Mouse (Mus musculus): Measurements from ENCODE around the gene Hsd17b6.
A peak's percentile ranks its signal among the peaks of the same experiment; 100 is the strongest.
"Not testable (repeated sequence)": the region's sequence is repeated elsewhere in the genome, so short reads cannot be mapped to it uniquely, and the experiment has no call there.

The Hsd17b6 gene

GRCm38 (mm10) chr10:128007446-128007845 lies at the start of gene Hsd17b6:
Gene Hsd17b6, minus strand, starts transcription at chr10:128007611.
- no peak for DNase-seq (ENCODE audit: low spot score in 2 of 2)

- DNase-seq (ENCODE audit: low spot score in 2 of 2), result no peak
Observed at GRCm38 (mm10) chr10:128053001-128053400, 45.6 kb upstream of the Hsd17b6 start.

- not testable (repeated sequence) for DNase-seq (ENCODE audit: low spot score in 2 of 2)
Observed at GRCm38 (mm10) chr10:128052136-128052535, 44.7 kb upstream of the Hsd17b6 start.

- DNase-seq (ENCODE audit: low spot score in 2 of 2), result no peak
Observed at GRCm38 (mm10) chr10:128051589-128051988, 44.2 kb upstream of the Hsd17b6 start.

- no peak for DNase-seq (ENCODE audit: low spot score in 2 of 2)
Observed at GRCm38 (mm10) chr10:128050355-128050754, 42.9 kb upstream of the Hsd17b6 start.

- DNase-seq (ENCODE audit: low spot score in 2 of 2), result no peak
Observed at GRCm38 (mm10) chr10:128049741-128050140, 42.3 kb upstream of the Hsd17b6 start.

- no peak for DNase-seq (ENCODE audit: low spot score in 2 of 2)
Observed at GRCm38 (mm10) chr10:128048157-128048556, 40.7 kb upstream of the Hsd17b6 start.

- no peak for DNase-seq (ENCODE audit: low spot score in 2 of 2)
Observed at GRCm38 (mm10) chr10:128043041-128043835, 35.8 kb upstream of the Hsd17b6 start.

GRCm38 (mm10) chr10:128042466-128042865 lies 35.1 kb upstream of the Hsd17b6 start:
- DNase-seq (ENCODE audit: low spot score in 2 of 2), result no peak

- no peak for DNase-seq (ENCODE audit: low spot score in 2 of 2)
Observed at GRCm38 (mm10) chr10:128041636-128042035, 34.2 kb upstream of the Hsd17b6 start.

- no peak for DNase-seq (ENCODE audit: low spot score in 2 of 2)
Observed at GRCm38 (mm10) chr10:128040293-128040692, 32.9 kb upstream of the Hsd17b6 start.

GRCm38 (mm10) chr10:128039858-128040257 lies 32.4 kb upstream of the Hsd17b6 start:
- DNase-seq (ENCODE audit: low spot score in 2 of 2), result no peak

GRCm38 (mm10) chr10:128039167-128039566 lies 31.8 kb upstream of the Hsd17b6 start:
- no peak for DNase-seq (ENCODE audit: low spot score in 2 of 2)

GRCm38 (mm10) chr10:128037921-128038320 lies 30.5 kb upstream of the Hsd17b6 start:
- DNase-seq (ENCODE audit: low spot score in 2 of 2), result no peak

- peak in 1 of 2 experiments; percentile 33 for DNase-seq (ENCODE audit: low spot score in 2 of 2)
Observed at GRCm38 (mm10) chr10:128036746-128037425, 29.5 kb upstream of the Hsd17b6 start.

- DNase-seq (ENCODE audit: low spot score in 2 of 2), result no peak
Observed at GRCm38 (mm10) chr10:128030860-128031259, 23.4 kb upstream of the Hsd17b6 start.

- no peak for DNase-seq (ENCODE audit: low spot score in 2 of 2)
Observed at GRCm38 (mm10) chr10:128029931-128030330, 22.5 kb upstream of the Hsd17b6 start.

- no peak for DNase-seq (ENCODE audit: low spot score in 2 of 2)
Observed at GRCm38 (mm10) chr10:128023496-128023895, 16.1 kb upstream of the Hsd17b6 start.

- DNase-seq (ENCODE audit: low spot score in 2 of 2), result no peak
Observed at GRCm38 (mm10) chr10:128022196-128022595, 14.8 kb upstream of the Hsd17b6 start.

- peak; percentile 63 to 77 for DNase-seq (ENCODE audit: low spot score in 2 of 2)
Observed at GRCm38 (mm10) chr10:128015068-128015934, 7.9 kb upstream of the Hsd17b6 start, which contains the start of gene Prim1. Gene Prim1, plus strand, starts transcription at chr10:128015168.

- DNase-seq (ENCODE audit: low spot score in 2 of 2), result no peak
Observed at GRCm38 (mm10) chr10:128009735-128010134, 2.3 kb upstream of the Hsd17b6 start.
